Mouse (Mus musculus) lung, postnatal 0 days (tissue): ENCODE measurements around the gene P3h3. TPM values are rescaled to one million over a fixed set of nuclear protein-coding genes. Genes with fewer than 3 reads are reported as not detected.

Source experiments
- ATAC-seq: fragments of 200-750 bp; cut with Nextera tagmentation; 2 replicates; pipeline ENCODE4 v1.8.0; 2017; ENCODE audit warnings: moderate library complexity
- DNase-seq: peaks from one replicate; pipeline ENCODE4 v3.0.0-alpha.2; 2016; ENCODE audit warnings: low spot score
- H3K27ac ChIP-seq: fragments of 300-500 bp; sonication (generic); 2 replicates; pipeline ENCODE4 v1.5.1; 2014; ENCODE audit warnings: antibody characterized with exemption, mild to moderate bottlenecking, low read length, mixed read lengths
- H3K27me3 ChIP-seq: fragments of 300-500 bp; sonication (generic); replicated peaks from 2 replicates; pipeline ENCODE4 v1.6.1; 2014; ENCODE audit warnings: low read length, mixed read lengths; ENCODE audit not compliant: insufficient read depth
- H3K36me3 ChIP-seq: fragments of 300-500 bp; sonication (generic); 2 replicates; pipeline ENCODE4 v1.6.1; 2014; ENCODE audit warnings: low read length, mixed read lengths; ENCODE audit not compliant: insufficient read depth
- H3K4me1 ChIP-seq: fragments of 300-500 bp; sonication (generic); 2 replicates; pipeline ENCODE4 v1.6.1; 2014; ENCODE audit warnings: antibody characterized with exemption, low read depth, low read length, mixed read lengths; ENCODE audit not compliant: insufficient read depth
- H3K4me2 ChIP-seq: fragments of 300-500 bp; sonication (generic); replicated peaks from 2 replicates; pipeline ENCODE4 v1.6.1; 2014; ENCODE audit warnings: low read depth, mild to moderate bottlenecking, low read length, moderate library complexity, mixed read lengths
- H3K4me3 ChIP-seq: fragments of 300-500 bp; sonication (generic); 2 replicates; pipeline ENCODE4 v1.5.1; 2014; ENCODE audit warnings: low read depth, low read length
- H3K9ac ChIP-seq: fragments of 300-500 bp; sonication (generic); replicated peaks from 2 replicates; pipeline ENCODE4 v1.6.1; 2014; ENCODE audit warnings: low read depth, mild to moderate bottlenecking
- H3K9me3 ChIP-seq: fragments of 300-500 bp; sonication (generic); 2 replicates; pipeline ENCODE4 v1.6.1; 2016; ENCODE audit warnings: low read length, mixed read lengths
- CTCF ChIP-seq: IDR thresholded peaks from 2 replicates; pipeline ENCODE4 v1.5.1; 2016; ENCODE audit warnings: antibody characterized with exemption, mild to moderate bottlenecking
- EP300 ChIP-seq: IDR thresholded peaks from 2 replicates; pipeline ENCODE4 v1.6.1; 2016; ENCODE audit warnings: antibody characterized with exemption, mild to moderate bottlenecking, control low read depth
- WGBS: fragments of 180-500 bp; shearing (Covaris S2); extraction: QIAGEN DNeasy Blood & Tissue Kit; methylation state at CpG from one replicate; pipeline ENCODE4 v1.1.7; 2014; 5-methylcytosine and 5-hydroxymethylcytosine counted together
- polyA plus RNA-seq: library from polyadenylated mRNA; unstranded; fragments of >200 nt; fragmentation: Nextera tagmentation; extraction: Ambion mirVana; gene quantifications from 2 replicates; pipeline ENCODE4 v1.2.1, GENCODE M21; 2015

Gene P3h3
- polyA plus RNA-seq, 1 experiment from 2014 or later = 8.4 TPM

GRCm38 (mm10) chr6:124887986-124888385 lies 30.4 kb upstream of the P3h3 start, which contains the start of gene Cd4:
Cd4 (minus strand) TSS chr6:124888221.
- no peak within 1 kb of the TSS for H3K4me2 ChIP-seq

GRCm38 (mm10) chr6:124885956-124886381 lies 28.4 kb upstream of the P3h3 start:
- no peaks in the 10 kb centered on the region for H3K36me3 ChIP-seq
- TF ChIP-seq EP300 = no peak
- no peak for TF ChIP-seq CTCF
- no peaks in the 10 kb centered on the region for H3K9me3 ChIP-seq
- no peak overlapping the region for H3K27ac ChIP-seq
- no peak overlapping the region for H3K4me2 ChIP-seq
- WGBS = 89% methylated on average over 8 of the region's 8 CpGs
- ATAC-seq (no peak), DNase-seq (no peak)
- H3K9ac ChIP-seq = no peak overlapping the region
- H3K4me1 ChIP-seq = no peaks in the 10 kb centered on the region
- H3K27me3 ChIP-seq = no peaks in the 10 kb centered on the region
- no peak overlapping the region for H3K4me3 ChIP-seq

More at GRCm38 (mm10) chr6:124887986-124888385, 30.4 kb upstream of the P3h3 start, which contains the start of gene Cd4:
- H3K27ac ChIP-seq = no peak within 1 kb of the TSS
- no peaks in the 10 kb centered on the region for H3K36me3 ChIP-seq
- WGBS = 68% methylated on average over 9 of the region's 9 CpGs
- ATAC-seq (no peak), DNase-seq (no peak)
- H3K9ac ChIP-seq = no peak within 1 kb of the TSS
- no peak for TF ChIP-seq CTCF
- TF ChIP-seq EP300 = no peak
- no peak within 1 kb of the TSS for H3K4me3 ChIP-seq
- no peaks in the 10 kb centered on the region for H3K4me1 ChIP-seq
- H3K9me3 ChIP-seq = no peaks in the 10 kb centered on the region
- no peaks in the 10 kb centered on the region for H3K27me3 ChIP-seq

GRCm38 (mm10) chr6:124884714-124885500 lies 27.4 kb upstream of the P3h3 start:
- 73% methylated on average over 10 of the region's 10 CpGs for WGBS

GRCm38 (mm10) chr6:124883351-124883750 lies 25.8 kb upstream of the P3h3 start:
- WGBS = 78% methylated on average over 10 of the region's 10 CpGs
- H3K27me3 ChIP-seq = no peaks in the 10 kb centered on the region
- no peaks in the 10 kb centered on the region for H3K9me3 ChIP-seq
- no peak for TF ChIP-seq EP300
- TF ChIP-seq CTCF = no peak
- H3K9ac ChIP-seq = no peak overlapping the region
- H3K27ac ChIP-seq = no peak overlapping the region
- no peak overlapping the region for H3K4me3 ChIP-seq
- H3K36me3 ChIP-seq = no peaks in the 10 kb centered on the region
- H3K4me1 ChIP-seq = no peaks in the 10 kb centered on the region
- H3K4me2 ChIP-seq = no peak overlapping the region
- ATAC-seq (no peak), DNase-seq (no peak)

More at GRCm38 (mm10) chr6:124884714-124885500, 27.4 kb upstream of the P3h3 start:
- Histone ChIP-seq H3K9ac (no peak overlapping the region), H3K9me3 (no peaks in the 10 kb centered on the region), H3K36me3 (no peaks in the 10 kb centered on the region), H3K4me2 (no peak overlapping the region), H3K4me3 (no peak overlapping the region), H3K27ac (no peak overlapping the region), H3K4me1 (no peaks in the 10 kb centered on the region), H3K27me3 (no peaks in the 10 kb centered on the region)
- DNase-seq (no peak), ATAC-seq (no peak)
- TF ChIP-seq EP300 (no peak), CTCF (no peak)

- H3K27me3 ChIP-seq = no peaks in the 10 kb centered on the region
- no peak overlapping the region for H3K27ac ChIP-seq
- H3K4me1 ChIP-seq = no peaks in the 10 kb centered on the region
- H3K9ac ChIP-seq = no peak overlapping the region
- H3K4me3 ChIP-seq = no peak overlapping the region
- H3K9me3 ChIP-seq = no peaks in the 10 kb centered on the region
- DNase-seq = no peak
- ATAC-seq = no peak
- TF ChIP-seq CTCF = no peak
- TF ChIP-seq EP300 = no peak
- no peak overlapping the region for H3K4me2 ChIP-seq
- H3K36me3 ChIP-seq = no peaks in the 10 kb centered on the region
- WGBS = 91% methylated on average over 9 of the region's 9 CpGs
These were observed 24.3 kb upstream of the P3h3 start for GRCm38 (mm10) chr6:124881821-124882220.

- DNase-seq (no peak), ATAC-seq (no peak)
- TF ChIP-seq EP300 (no peak), CTCF (no peak)
- Histone ChIP-seq H3K36me3 (no peaks in the 10 kb centered on the region), H3K4me1 (no peaks in the 10 kb centered on the region), H3K27me3 (no peaks in the 10 kb centered on the region), H3K4me3 (no peak overlapping the region), H3K9me3 (no peaks in the 10 kb centered on the region), H3K9ac (no peak overlapping the region), H3K27ac (no peak overlapping the region), H3K4me2 (no peak overlapping the region)
- 50% methylated on average over 6 of the region's 6 CpGs for WGBS
These were observed 21.8 kb upstream of the P3h3 start for GRCm38 (mm10) chr6:124879390-124879789.
